Mouse (Mus musculus) cerebral cortex, adult 2 months (tissue): ENCODE results near the gene Poll.

Source experiments
- WGBS: fragments of 180-500 bp; shearing (Covaris S2); methylation state at CpG from one replicate; pipeline ENCODE4 v1.1.7; 2018; 5-methylcytosine and 5-hydroxymethylcytosine counted together

The Poll gene

DNA sequence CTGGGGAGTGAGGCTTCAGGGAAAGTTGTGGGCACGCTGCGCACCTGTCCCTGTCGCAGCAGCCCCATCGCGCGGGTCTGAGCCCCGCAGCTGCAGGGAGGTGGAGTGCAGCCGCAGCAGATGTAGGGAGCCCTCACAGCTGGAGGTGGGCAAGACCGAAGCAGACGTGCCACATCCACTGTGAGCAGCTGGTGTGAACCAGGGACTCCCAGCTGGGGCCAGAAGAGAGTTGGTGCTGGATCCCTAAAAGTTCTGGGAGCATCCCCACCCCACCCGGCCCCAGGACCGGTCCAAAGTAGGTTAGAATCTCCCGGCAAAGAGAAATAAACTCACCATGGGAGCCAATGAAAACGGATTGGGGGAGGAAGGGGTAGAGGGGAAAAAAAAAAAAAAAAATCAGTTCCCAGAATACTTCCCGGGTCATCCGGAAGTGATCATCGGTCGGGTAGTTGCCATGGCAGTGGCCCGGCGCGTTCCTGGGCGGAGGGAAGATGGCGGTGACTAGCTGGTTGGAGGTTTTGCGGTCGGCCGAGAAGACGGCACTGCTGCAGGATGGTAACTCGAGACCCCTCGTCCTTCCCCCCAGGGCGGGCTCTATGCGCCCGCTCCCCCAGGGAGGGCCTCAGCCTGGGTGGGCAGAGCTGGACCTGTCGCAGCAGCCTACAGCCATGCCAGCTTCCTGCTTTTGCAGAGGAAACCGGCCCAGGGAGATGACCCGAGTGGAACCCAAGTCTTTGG, at the start of gene Poll, which contains the start of gene Gm17018:
Gene Poll (minus strand): TSS at position 379 of the 738 bp plus-strand sequence.
Gene Gm17018 (plus strand): TSS at position 463 of the 738 bp plus-strand sequence.
- WGBS = under 1% methylated on average over 35 of the region's 35 CpGs

DNA sequence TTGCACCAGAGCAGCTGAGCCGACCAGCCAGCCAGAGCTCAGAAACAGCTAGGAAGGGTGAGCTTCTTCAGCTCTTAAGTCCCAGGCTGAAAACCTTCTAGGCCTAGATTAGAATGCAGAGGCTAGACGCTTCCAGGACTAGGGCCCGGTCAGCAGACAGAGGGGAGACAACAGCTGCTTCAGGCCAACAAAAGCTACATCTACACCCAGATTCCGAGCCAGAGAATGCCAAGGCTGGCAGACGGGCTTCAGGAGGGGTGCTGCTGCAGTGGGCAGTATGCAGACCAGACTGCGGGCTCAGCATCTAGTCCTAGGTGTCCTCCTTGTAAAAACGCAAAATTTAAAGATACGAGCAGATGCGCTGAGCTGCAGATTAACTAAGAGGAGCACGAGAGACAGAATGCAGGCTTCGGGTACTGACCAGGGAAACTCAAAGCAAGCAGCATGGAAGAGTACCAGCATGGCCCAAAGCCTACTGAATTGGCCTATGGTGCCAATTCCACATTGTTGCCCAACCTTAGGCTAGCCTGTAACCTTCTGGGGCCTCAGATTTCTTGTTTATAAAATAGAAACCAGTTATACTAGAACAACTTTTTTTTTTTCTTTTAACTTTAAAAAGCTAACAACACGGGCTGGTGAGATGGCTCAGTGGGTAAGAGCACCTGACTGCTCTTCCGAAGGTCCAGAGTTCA, 48.5 kb upstream of the Poll start:
- 88% methylated on average over 13 of the region's 13 CpGs for WGBS

DNA sequence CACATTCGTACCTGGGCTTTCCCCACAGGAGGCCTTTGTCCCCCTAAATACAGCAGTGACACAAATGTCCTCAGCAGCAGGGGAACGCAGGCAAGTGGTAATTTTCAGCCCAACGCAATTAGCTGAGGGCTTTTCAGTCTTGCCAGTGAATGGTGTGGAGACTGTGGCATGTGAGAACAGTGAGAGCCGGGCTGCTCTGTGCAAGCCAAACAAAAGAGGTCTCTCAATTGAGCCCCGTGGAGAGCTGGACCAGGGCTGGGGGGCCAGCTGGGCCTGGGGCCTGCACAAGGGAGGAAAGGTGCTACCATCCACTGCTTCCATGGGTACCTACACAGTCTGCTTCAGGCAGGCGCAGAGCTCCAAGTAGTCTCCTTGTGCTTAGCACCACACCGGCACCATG, 47.1 kb upstream of the Poll start:
- WGBS = 77% methylated on average over 7 of the region's 7 CpGs

DNA sequence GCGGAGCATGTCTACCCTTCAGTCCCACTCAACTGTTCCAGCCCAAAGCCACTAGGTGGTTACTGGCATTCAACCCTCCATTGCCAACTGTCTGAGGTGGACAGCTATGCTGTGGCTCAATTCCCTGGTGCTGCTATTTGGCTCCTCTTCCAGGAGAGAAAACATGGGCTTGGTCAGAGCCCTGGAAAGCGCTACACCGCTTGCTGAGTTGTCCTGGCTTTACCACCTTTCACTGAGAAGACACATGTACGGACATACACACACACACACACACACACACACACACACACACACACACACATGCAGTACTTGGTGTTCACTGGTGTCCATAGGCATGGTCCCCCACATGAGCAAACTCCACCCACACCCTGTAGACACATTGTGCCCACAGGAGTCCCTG, 46.4 kb upstream of the Poll start:
- 93% methylated on average over 4 of the region's 4 CpGs for WGBS

DNA sequence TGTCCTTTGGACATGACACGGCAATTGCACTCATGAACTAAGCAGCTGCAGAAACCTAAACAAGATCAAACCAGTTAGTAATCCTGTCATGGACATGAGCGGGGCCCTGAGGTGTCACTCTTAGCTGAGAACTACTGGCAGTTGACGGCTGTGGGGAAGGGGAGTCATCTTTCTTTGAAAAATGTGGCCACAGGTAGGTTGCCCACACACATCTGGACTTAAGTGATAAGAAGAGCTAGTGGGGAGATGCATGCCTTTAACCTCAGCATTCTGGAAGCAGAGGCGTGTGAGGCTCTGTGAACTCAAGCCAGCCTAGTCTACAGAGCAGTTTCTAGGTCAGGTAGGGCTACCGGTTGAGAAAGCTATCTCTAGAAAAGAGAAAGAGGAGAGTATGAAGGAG, 42.3 kb upstream of the Poll start:
- WGBS = 93% methylated on average over 5 of the region's 5 CpGs

DNA sequence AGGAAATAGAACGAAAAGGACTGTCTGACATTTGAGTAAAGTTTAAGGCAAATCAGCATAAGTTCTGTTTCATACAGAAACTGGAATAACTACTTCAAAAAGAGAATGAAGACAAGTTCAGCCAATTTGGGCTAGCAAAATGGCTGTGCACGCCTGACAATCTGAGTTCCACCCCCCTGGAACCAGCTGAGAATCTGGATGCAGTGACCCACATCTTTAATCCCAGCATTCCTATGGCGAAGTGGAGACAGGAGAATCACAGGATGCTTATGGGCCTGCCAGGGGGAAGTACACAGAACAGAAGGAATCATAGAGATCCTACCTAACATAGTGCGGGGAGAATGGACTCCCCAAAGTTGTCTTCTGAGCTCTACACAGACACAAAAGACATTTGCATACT, 36.8 kb upstream of the Poll start:
- WGBS = 82% methylated on average over 4 of the region's 4 CpGs

DNA sequence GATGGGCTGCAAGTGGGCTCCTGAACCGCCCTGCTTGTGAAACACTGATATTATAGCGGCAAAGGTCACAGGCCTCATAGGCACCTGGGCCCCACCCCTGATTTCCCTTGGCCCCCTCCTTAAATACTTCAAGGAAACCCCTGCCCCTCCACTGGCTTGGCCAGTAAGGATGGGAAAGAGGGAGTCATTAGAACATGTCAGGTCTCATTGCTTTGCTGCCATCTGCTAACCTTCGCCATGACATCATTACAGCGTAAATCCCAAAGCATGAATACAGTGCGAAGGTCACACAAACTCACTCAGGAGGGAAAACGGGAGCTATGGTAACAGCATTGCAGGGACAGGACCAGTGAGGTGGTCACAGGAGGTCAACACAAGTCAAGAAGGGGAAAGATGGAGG, 36.1 kb upstream of the Poll start:
- WGBS = 86% methylated on average over 6 of the region's 6 CpGs

DNA sequence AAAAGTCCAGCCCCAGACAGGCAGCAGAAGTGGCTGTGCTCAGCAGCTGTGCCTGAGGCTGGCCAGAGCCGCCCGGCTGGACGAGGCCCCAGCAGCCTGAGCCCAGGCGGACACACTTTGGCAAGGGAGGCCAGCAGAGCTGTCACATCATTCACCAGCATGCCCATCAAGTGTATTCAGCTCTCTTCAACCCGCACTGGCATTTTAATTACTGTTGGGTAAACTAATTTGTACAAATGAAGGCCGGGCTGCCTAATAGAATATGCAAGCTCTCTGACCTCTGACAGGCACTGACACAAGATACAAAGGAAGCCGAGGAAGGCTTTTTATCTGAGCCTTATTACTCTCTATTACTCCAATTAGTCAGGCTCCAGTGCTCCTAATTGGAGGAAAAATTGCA, 35.7 kb upstream of the Poll start:
- 70% methylated on average over 7 of the region's 7 CpGs for WGBS

DNA sequence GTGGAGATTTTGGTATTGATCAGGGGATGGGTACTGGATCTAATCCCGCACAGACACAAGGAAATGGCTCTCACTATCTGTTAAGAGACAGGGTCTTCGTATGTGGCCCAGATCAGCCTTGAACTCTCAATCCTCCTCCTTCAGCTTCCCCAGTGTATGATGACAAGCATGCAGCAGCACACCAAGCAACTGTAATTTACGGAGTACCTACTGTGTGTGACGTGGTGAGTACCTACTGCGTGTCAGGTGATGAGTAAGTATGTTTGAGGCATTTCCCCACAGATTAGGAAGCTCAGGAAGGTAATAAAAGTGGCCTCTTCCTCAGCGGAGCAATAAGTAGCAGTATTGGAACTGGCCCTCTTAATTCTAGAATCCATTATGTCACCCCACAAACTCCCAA, 35.1 kb upstream of the Poll start:
- 95% methylated on average over 6 of the region's 6 CpGs for WGBS

DNA sequence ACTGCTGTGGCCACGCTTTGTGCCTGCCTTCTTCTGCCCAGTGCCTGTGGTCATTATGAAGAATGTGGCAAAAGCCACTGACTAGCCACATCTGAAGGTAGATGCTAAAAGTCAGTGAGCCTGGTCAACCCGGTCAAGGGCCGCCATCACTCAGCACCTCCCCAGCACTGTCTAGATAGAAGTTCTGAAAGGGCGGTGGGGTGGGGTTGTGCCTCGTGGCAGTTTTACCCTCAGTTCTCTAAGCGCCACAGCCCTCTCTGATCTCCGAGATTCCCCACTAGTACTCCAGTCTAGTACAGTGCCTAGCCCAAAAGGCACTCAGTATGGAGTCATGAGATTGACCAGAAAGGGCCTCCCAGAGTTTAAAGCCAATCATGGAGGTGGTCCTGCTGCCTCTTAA, 33.7 kb upstream of the Poll start:
- whole genome bisulfite sequencing = 98% methylated on average over 7 of the region's 7 CpGs

DNA sequence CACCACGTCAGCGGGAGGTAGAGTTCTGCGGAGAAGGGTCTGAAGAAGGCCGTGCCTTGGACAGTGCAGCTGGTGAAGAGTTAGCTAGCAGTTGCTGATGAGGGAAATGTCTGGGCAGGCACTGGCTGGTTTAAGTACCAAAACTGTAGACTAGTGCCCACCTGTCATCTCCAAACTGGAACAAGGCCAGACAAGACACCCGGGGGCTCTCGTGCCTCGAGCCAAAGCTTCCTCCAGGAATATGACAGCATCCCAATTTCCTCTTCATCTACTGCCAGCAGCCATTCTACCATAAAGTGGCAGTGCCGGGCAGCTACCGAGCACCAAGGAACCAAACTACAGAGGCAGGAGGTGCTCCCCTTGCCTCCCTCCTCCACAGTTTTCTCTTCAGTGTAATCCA, 32.6 kb upstream of the Poll start:
- 83% methylated on average over 9 of the region's 9 CpGs for WGBS

DNA sequence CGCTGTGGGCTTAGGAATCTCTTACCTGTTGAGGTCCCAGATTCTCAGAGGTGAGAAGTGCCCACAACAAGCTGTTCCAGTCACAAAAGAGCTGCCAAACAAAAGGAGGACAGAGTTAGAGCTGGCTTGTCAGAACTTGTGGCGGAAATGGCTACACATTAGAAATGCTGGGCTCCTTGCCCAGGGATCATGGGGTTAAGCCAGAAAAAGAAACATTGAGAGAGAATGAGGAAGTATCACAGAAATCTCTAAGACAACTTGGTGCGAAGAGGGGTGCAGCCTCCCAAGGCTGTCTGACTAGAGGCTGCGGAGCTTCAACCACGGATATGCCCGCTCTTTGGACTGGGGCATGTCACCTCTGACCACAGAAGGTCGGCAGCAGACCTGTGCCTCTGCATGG, 31.4 kb upstream of the Poll start:
- WGBS = 68% methylated on average over 7 of the region's 7 CpGs

DNA sequence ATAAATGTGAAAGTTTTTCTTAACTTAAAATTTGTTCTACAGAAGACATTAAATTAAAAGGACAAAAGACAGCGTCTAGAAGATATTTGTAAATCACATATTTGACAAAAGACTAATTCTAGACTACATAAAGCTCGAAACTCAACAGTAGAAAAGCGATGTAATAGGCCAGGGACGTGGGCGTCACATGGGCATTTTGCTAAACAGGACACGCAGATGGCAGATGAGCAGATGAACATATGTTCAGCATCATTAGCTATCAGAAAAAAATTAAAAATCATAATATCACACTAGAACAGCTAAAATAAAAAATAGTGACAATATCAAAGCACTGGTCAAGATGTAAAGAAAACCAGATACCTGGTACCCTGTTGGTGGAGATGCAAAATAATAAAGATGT, 29.4 kb upstream of the Poll start:
- WGBS = 89% methylated on average over 6 of the region's 6 CpGs

DNA sequence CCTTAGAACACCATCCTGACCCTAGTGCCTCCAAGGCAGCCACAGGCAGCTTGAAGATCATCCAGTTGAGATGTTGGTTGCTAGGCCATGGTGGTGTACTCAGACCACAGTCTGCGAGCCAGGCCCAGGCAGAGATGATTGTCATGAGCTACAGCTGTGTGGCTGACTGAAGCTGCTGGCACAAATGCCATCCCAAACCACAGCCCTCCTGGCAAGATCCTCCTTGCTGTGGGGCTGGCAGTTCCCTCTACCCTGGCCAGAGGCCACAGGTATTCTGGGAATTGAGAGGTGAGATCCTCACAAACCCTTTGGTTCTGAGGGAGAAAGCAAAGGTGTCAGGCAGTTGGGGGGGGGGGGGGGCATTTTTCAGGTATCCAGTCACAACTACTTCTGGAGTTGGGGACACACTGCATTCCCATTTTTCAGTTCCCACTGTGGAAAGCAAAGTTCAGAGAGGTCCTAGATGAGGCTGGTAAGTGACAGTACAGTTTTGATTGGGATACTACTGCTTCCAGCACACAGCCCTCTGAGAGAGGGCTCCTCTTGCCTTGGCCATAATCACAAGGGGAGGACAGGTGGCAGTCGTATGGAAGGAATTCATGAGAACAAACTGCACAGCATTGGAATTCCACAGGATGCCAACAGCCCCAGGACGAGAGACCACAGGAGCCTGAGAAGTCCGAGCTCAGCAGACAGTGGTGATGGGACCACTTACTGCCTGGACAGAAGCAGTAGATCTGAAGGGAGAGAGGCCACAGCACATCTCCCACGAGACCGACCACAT, 27.4 kb upstream of the Poll start:
- WGBS = 91% methylated on average over 6 of the region's 6 CpGs

DNA sequence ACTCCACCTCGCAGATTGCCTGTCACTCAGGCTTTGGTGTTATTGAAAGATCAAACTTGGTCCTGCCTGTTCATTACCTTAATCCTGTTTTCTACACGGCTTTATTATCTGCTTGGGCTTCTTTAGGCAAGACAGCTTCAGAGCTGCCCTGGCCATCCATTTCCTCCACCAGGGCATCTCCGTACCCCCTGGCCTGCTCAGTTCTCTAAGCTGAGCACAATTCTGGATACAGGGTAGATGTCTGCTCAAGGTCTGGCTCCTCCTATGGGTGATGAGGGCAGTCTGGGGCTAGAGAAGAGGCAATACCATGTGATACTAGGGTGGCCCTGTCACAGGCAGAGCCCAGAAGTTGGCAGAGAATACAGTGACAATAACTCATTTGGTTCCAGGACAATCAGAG, 26.5 kb upstream of the Poll start:
- 83% methylated on average over 3 of the region's 3 CpGs for WGBS

DNA sequence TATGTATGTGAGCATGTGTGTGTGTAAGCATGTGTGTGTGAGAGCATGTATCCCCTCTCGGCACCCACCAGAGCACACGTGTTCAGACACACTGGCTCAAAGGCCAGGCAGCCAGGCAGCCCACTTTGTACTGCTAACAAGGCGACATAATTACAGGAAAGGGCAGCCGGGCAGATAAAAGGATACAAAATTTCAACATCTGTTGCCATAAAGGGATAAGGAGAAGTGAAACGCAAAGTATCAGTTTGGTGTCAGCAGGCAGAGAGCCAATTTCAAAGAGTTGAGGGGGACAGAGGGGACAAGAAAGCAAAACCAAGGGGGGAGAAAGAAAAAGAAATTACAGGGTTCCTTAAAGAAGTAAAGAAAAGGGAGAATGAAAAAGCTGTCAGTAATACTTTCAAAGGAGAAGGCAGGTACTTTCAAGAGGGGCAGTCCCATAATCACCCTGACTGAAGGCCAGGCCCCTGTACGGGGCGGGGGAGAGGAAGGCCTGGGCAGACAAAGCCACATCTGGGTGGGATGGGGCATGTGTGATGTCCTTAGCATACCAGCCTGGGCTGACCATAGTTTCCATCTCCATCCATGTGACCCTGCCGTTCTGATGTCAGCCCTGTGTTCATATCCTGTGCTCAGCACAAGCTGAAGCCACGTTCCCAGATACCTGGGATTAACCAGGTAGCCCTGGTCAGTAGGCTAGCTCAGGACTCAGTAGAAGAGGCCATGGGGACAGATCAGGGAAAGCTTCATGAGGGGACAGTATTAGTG, 24.7 kb upstream of the Poll start:
- 75% methylated on average over 9 of the region's 9 CpGs for WGBS

DNA sequence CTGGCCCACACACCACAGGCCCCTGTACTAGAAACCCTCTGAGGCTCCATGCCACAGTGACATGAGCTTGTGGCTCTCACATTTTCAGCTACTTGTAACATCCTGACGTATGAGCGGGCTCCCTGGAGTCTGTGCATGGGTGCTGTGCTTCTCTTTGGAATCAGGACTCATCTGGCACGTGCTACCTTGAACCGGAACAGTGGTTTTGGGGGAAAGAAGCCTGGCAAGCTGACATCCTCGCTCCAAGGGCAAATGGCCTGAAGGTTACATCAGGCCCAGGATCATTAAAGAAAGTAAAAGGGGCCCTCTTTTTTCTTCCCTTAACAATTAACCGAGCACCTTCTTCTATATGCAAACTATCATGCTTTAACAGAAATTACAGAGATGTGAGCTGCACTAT, 22.8 kb upstream of the Poll start:
- 76% methylated on average over 6 of the region's 6 CpGs for WGBS

DNA sequence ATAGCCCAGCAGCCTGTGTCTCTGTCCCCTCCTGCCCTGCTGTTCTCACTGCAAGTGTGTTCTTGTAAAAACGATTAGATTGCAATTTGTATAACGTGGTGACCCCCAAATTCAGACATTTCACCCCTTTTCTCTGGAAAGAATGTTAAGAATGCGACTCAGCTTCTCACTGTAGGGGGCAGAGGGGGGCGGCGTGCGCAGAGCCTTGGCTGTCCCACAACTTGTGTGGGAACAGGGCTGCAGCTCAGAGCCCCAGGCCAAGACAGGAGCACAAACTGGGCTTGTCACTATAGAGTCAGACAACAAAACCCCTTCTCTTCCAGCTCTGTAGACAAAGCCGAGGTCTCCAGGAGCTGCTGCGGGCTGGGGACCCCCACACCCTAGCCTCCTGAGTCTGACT, 21.8 kb upstream of the Poll start:
- 56% methylated on average over 8 of the region's 8 CpGs for WGBS

DNA sequence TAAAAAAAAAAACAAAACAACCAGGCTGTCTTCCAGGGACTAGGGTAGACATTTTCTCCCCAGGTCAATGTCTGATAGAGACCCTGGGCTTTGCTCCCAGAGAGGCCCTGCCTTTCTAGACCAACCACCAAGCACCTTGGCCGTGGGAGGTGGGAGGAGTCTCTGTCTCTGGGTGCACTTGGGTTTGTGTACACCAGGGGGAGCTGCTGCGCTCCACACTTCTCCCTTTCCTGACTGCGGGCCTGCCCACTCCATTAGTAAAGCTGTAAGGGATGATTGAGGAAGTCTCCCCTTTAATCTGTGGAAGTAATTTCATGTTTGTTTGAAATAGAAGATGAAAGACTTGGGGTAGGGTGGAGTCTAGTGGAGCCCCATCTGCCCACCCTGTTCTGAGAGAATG, 20.9 kb upstream of the Poll start:
- 60% methylated on average over 3 of the region's 3 CpGs for WGBS

DNA sequence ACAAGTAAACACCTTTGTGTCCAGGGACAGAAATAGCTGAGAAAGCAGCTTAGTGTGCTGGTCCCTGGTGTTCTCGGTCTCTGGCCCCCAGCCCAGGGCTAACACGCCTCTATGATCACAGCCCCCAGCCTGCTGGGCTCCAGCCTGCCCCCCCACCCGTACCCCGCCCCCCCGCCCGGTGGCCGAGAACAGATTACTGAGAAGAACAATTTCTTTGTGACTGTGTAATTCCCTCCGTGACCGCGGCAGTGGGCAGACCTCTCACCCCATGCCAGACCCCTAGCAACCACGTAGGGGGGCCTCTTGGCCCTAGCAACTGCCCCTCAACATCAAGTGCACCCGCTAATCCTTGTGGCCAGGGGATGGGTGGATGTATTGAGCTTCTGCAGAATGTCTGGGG, 19.9 kb upstream of the Poll start:
- 50% methylated on average over 12 of the region's 12 CpGs for WGBS

DNA sequence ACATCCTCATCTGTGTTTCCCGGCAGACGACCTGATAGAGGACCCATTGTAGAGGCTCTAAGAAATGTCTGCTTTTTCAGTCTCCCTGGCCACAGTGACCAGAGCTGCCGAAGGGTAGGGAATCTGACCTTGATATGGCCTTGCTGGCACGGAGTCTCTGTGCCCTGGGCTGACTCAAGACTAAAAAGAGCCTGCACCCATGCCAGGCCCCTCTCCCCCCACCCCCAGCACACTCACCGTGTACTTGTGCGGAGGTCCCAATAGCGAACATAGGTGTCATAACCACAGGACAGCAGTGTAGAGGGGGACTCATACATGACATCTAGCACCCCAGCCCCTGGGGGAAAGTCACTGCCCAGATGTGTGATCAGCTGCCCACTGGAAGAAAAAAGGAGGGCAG, 19.1 kb upstream of the Poll start:
- 82% methylated on average over 7 of the region's 7 CpGs for WGBS

DNA sequence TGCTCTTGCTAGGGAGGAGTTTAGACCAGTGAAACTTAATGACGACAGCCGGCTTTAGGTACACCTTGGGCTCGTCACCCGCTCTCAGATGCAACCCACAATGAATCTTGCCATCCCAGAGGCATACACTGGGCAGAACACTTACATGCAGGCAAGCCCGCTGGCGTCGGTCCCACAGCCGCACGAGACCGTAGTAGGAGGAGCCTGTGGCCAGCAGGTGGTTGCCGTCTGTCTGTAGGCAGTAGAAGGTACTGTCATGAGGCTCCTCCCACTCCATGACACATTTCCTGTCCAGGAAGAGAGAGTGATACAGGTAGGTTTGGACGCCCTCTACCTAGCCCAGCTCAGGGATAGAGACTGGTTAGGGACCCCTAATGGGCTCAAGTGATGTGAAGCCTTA, 18.6 kb upstream of the Poll start:
- WGBS = 82% methylated on average over 12 of the region's 12 CpGs
